Mouse (Mus musculus) liver, embryonic 14 days (tissue): ENCODE results near the gene Trim63. TPM values are rescaled to one million over a fixed set of nuclear protein-coding genes. Genes with fewer than 3 reads are reported as not detected.

Experiments used
- polyA plus RNA-seq: library from polyadenylated mRNA; depleted of rRNA; stranded (reverse); fragments of >200 nt; gene quantifications from 2 replicates; pipeline ENCODE4 v1.2.3, GENCODE M21; 2012; rRNA removed

Gene Trim63
- 0.06 and 0.16 TPM in 2 replicates for polyA plus RNA-seq

GRCm38 (mm10) chr4:134314876-134315275, at the start of gene Trim63:
Gene Trim63 (plus strand): TSS chr4:134315120.

GRCm38 (mm10) chr4:134287575-134288025, 27.3 kb upstream of the Trim63 start, which contains the start of gene Pdik1l:
Gene Pdik1l (minus strand): TSS chr4:134287895.

DNA sequence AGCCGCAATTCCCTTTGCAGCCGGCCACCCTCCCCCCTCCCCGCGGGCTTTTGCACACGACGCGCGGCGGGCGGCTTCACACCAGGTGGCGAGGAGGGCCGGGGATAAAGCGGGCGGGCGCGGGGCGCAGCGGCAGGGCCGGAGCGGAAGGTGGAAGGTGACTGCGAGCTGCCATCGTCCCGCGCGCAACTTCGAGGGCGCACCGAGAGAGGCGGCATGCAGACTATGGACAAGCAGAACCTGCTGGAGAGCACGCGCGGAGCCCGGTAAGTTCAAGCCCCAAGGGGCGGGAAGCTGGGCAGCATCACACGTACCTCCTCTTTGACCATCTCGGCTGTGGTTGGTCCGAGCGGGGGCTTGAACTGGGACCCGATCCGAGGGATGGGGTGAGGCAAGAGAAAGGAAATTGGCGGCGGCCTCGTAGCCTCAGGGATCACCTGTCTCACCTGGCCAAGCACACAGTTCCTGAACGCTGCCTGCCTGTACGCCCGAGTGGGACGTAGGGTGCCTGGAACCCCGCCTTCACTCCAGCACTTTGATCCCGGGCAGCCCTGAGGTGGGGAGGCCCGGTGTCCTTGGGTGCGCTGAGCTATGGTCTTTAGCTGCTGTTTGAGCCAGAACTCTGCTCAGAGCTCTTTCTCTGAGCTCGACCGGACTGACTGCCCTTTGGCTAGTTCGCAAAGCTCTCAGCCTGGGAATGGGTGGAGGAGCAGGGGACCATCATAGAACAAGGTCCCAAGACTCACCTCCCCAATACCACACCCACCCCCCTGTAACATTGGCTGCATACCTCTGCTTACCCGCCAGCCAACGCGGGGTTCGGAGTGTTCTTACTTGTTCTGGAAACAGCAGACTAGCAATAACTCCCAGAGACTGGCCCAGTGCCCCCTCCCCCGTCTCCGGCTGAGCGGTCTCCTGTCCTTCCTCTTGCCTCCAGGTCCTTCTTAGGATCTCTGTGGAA, 28.4 kb downstream of the Trim63 start, which contains the start of gene Slc30a2:
TSS of gene Slc30a2 (plus strand) at position 111 of the 961 bp plus-strand sequence.

Other genes starting within 250 kb of the Trim63 start
- 14.2 and 19.7 TPM in 2 replicates for gene Cd52, start 220.0 kb upstream of the Trim63 start, polyA plus RNA-seq
- 1.2 and 1.5 TPM in 2 replicates for gene Ubxn11, start 212.6 kb upstream of the Trim63 start, polyA plus RNA-seq
- 61.5 and 81.2 TPM in 2 replicates for gene Sh3bgrl3, start 186.3 kb upstream of the Trim63 start, polyA plus RNA-seq
- gene Cep85, start 128.0 kb upstream of the Trim63 start, polyA plus RNA-seq = 14.3 and 19.2 TPM in 2 replicates
- not detected in 2 replicates for gene Gm7534, start 112.1 kb upstream of the Trim63 start, polyA plus RNA-seq
- not detected in 2 replicates for gene Catsper4, start 87.7 kb upstream of the Trim63 start, polyA plus RNA-seq
- 0.03 and 0.08 TPM in 2 replicates for gene Cnksr1, start 76.7 kb upstream of the Trim63 start, polyA plus RNA-seq
- gene E130218I03Rik, start 71.5 kb upstream of the Trim63 start, polyA plus RNA-seq = not detected in 2 replicates
- gene Zfp593, start 69.5 kb upstream of the Trim63 start, polyA plus RNA-seq = 6.0 and 6.2 TPM in 2 replicates
- not detected in 2 replicates for gene Gm30191, start 68.2 kb upstream of the Trim63 start, polyA plus RNA-seq
- gene Grrp1, start 61.0 kb upstream of the Trim63 start, polyA plus RNA-seq = 0.72 and 0.92 TPM in 2 replicates
- gene Pdik1l, start 27.2 kb upstream of the Trim63 start, polyA plus RNA-seq = 5.1 and 5.3 TPM in 2 replicates
- 0.02 and 0.03 TPM in 2 replicates for gene Slc30a2, start 28.1 kb downstream of the Trim63 start, polyA plus RNA-seq
- gene Extl1, start 68.7 kb downstream of the Trim63 start, polyA plus RNA-seq = 0.10 TPM in 2 replicates
- gene Pafah2, start 81.2 kb downstream of the Trim63 start, polyA plus RNA-seq = 3.4 and 4.6 TPM in 2 replicates
- gene Stmn1, start 153.2 kb downstream of the Trim63 start, polyA plus RNA-seq = 92.8 and 131 TPM in 2 replicates
- gene Paqr7, start 181.6 kb downstream of the Trim63 start, polyA plus RNA-seq = 3.0 and 4.1 TPM in 2 replicates
- 21.6 and 26.4 TPM in 2 replicates for gene Aunip, start 195.9 kb downstream of the Trim63 start, polyA plus RNA-seq
- gene Mtfr1l, start 220.3 kb downstream of the Trim63 start, polyA plus RNA-seq = 25.3 and 29.4 TPM in 2 replicates
- gene Selenon, start 237.0 kb downstream of the Trim63 start, polyA plus RNA-seq = 3.4 and 4.1 TPM in 2 replicates